Mouse (Mus musculus) ES-E14 (cell line): ENCODE measurements at regions not wholly inside any gene's neighbourhood (a gene's known extent, or its start where the extent isn't known, plus 50 kb on each side); places are given as distances from the start of the nearest gene placed in this dataset.

Experiments
- CHD2 ChIP-seq: IDR thresholded peaks from 2 replicates; pipeline ENCODE4 v1.6.1; 2014; ENCODE audit warnings: mild to moderate bottlenecking, low read depth, low read length, inconsistent platforms
- ZNF384 ChIP-seq: IDR thresholded peaks from 2 replicates; pipeline ENCODE4 v1.6.1; 2012; ENCODE audit warnings: low read depth, low read length, inconsistent platforms

DNA sequence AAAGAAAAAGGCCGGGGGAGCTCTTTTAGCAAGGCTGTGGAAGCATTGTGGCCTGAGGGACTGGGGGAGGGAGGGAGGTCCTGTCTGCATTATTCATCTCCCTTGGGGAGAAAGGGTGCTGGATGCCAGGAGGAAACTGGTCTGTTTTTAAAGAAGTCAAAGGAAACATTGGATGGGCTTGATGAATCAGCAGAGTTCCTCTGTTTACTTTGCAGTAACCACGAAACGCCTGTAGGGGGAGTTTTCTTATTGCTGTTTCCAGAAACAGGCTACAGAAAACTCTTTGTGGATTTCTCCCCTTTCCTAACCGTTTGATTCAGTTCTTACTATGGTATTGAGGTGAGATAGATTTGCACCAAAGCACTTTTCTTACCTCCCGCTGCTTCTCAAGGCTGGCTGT, 436.3 kb upstream of the Mki67 start:
- no peak for TF ChIP-seq ZNF384
- TF ChIP-seq CHD2 = no peak
